Mouse (Mus musculus) embryo, embryonic 10 days (tissue): ENCODE measurements around the gene Gldn.
A peak's percentile ranks its signal among the peaks of the same experiment; 100 is the strongest.

Source experiments
- DNase-seq: peaks from one replicate; pipeline ENCODE4 v3.0.0-alpha.2; 2015; ENCODE audit warnings: low spot score

The Gldn gene

DNA sequence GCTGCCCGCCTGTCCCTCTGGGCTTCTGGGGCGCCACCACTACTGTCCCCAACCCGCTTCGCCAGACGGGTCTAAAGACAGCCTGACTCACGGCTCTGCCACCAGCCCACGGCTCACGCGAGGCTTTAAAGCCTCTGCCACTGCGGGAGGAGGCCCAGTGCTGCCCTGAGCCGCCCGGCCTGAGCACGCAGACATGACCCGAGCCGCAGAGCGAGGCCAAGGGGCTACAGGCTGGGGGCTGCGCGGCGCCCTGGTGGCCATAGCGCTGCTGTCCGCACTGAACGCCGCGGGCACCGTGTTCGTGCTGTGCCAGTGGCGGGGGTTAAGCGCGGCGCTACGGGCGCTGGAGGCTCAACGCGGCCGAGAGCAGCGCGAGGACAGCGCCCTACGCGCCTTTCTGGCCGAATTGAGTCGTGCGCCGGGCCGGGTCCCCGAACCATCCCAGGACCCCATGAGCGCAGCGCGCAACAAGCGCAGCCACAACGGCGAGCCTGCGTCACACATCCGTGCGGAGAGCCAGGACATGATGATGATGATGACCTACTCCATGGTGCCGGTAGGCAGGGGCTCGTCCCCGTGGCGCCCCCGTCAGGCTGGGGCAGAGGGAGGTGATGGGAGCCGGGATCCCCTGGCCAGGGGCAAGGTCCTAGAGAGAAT is at the start of gene Gldn:
Gene Gldn, plus strand, starts transcription at position 156 of the 657 bp plus-strand sequence.
- peak; percentile 63 for DNase-seq

GRCm38 (mm10) chr9:54244869-54245665 is 41.2 kb upstream of the Gldn start:
- DNase-seq = no peak

DNA sequence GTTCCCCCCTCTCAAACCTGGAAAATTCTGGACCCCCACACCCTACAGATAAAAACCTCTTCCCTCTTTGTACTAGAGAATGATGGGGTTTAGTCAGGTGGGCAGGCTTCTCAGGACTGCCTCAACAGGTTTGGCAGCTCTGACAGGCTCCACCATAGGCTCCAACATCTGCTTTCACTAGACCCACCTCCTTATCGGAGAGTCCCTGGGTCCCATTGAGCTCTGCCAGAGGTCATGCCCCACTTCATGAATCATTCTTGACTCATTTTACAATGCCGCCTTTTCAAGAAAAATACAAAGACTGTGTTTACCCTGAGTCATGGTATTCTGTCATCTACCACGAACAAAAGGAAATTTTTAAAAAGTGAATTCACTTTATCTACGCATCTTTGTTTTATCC is 21.5 kb upstream of the Gldn start:
- DNase-seq = no peak

- no peak for DNase-seq
These were observed 18.3 kb upstream of the Gldn start, which contains the start of gene Cyp19a1 for GRCm38 (mm10) chr9:54268010-54268409. Cyp19a1 (minus strand) TSS chr9:54268110.

- DNase-seq = no peak
These were observed 16.3 kb upstream of the Gldn start for GRCm38 (mm10) chr9:54269987-54270386.

DNA sequence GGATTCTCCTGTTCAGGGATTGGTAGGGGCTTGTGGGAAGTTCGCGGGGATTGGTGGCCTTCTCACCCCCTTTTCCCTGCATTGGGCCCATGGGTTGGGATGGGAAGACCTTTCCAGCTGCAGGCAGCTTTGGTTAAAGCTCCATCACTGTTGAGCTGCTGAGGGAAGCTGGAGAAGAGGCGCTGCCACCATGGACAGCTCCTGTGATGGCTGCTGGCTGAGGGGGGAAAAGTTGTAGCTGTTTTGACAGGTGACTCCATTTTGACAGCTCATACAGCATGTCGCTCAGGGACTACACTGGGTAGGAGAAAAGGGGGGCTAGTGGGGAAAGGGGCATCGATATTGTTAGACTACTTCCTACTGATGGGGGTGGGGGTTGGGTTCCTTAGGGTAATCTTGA is 15.4 kb upstream of the Gldn start:
- DNase-seq = peak; percentile 61

DNA sequence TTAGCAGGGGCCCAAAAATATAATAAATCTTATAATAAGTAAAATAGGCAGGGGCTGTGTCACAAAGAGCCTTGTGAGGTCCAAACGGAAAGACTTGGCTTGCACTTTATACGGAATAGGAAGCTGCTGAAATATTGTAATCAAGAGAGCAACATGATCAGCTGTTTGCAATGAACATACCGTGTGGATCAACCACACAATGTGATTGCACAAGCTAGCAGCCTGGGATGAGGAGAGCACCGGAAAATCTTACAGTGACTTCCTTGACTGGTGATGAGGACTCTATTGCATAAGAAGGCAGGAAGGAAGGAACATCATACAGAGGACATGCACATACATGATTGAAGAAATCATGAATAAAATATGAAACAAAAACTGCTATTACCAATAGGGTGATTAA is 11.0 kb upstream of the Gldn start:
- DNase-seq = no peak

DNA sequence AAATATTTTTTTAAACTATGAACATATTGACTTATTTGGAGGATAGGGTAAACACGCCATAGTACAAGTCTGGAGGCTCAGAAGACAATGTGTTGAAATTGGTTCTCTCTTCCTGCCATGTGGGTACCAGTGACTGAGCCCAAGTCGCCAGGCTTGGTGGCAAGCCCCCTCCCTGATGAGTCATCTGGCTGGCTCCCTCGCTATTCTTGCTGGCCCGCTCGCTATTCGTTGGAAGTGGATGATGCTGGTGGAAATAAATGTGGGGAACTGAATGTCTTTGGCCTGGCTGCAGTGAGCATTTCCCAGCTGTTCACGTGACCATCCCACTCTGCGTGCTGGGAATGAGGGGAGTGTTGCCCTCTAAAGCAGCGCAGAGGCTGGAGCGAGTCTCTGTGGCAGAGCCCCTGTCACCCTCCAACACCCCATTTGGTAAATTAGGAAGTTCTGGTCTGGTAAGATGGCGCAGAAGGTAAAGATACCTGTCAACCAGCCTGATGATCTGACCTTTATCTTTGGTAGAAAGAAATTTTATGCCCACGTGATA is 7.2 kb upstream of the Gldn start:
- no peak for DNase-seq

DNA sequence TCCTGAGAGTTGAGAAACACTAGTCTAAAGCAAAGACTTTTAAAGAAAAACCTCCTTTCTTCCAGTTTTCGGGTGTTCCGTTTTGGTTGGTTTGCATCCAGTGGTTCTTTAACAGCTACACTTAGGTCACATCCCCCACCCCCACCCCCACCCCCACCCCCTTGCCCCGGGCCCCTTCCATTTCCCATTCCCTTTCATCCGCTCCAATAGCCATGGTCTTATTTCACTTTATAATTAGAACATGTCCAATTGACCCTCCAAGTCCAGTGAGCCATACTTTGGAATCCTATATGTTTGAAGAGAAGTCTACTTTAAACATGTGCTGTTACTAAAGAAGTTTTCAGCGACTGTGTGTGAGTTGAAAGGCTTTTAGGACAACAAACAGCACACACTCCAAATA is 1.5 kb downstream of the Gldn start:
- DNase-seq = no peak

DNA sequence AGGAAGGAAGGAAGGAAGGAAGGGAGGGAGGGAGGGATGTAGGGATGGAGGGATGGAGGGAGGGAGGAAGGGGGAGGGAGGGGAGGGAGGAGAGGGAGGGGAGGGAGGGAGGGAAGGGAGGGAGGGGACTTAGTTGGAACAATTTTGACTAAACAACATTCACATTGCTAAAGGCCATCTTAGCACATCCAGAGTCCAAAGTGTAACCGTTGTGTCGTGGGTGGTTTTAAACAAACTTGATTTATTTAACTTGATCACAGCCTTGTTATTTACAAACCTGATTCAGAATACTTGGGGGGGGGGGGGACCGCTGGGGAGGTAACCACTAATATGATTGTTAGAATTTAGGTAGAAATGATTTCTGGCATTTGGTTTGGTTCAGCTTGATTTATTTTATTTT is 13.1 kb downstream of the Gldn start:
- DNase-seq = no peak

DNA sequence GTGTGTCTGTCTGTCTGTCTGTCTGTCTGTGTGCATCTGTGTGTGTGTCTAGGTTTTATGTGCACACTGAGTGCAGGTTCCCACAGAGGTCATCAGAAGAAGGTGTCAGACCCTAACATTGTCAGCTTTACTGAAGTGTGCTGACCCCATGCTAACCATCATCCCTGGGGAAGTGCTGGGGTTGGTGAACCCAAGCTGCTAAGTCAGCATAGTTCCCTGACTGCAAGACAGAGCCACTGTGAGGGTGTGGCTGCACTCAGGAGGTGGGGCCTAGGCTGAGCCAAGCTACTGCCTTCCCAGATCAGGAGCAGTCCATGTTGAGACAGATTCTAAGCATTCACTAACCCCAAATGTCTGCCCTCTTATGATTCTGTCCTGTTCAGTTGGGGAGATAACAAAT is 13.5 kb downstream of the Gldn start:
- no peak for DNase-seq

DNA sequence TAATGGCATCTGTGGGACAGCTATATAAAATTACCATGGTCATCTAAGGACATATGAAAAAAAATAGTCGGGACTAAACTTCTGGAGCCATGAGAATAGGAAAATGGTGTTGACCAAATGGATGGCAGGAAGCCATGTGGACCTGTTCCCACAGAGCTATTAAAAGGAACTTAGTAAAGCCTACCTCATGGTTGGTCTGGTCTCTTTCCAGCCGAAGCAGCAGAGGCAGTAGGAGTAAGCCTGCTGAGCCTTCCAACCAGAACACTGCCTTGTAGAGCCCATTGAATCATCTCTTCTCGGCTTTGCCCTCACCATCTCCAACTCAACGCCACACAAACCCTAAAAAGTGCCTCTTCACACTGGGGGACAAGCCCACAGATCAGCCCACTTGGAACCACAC is 15.0 kb downstream of the Gldn start:
- no peak for DNase-seq

GRCm38 (mm10) chr9:54308209-54308608 is 21.9 kb downstream of the Gldn start:
- no peak for DNase-seq

GRCm38 (mm10) chr9:54308751-54309358 is 22.6 kb downstream of the Gldn start:
- DNase-seq = peak; percentile 34

- no peak for DNase-seq
These were observed 30.1 kb downstream of the Gldn start for GRCm38 (mm10) chr9:54316363-54316762.

DNA sequence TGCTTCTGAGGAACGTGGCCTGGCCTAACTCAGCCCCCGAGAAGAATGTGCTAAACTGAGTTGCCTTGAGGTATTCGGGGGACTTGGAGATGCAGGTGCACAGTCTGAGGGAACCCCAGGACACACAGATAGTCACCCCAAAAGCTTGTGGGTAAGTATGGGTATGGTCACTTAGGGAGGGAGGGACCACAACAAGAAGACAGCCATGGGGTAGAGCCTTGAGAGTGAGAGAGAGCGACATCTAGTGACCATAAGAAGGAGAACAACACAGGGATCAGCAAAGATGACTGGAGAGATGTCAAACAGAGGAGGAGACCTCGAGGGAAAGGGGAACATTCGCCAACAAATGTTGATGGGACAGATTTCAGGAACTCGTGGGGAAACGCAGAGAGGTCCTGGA is 37.2 kb downstream of the Gldn start:
- peak; percentile 73 for DNase-seq

DNA sequence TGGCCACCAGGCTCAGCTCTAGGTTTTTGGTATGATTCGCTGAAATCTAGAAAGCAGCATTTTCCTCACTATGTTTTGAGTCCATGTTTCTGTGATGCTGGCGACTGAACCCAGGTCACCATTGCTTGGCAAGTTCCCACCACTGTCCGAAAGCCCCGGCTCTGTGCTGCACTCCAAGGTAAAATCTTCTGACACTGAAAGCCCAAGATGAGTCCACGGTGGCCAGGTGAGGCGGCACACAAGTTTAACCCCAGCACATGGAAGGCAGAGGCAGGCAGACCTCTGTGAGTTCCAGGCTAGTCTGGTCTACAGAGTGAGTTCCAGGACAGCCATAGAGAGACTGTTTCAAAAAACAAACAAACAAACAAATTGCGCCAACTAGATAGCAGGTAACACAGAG is 42.9 kb downstream of the Gldn start:
- DNase-seq = no peak

DNA sequence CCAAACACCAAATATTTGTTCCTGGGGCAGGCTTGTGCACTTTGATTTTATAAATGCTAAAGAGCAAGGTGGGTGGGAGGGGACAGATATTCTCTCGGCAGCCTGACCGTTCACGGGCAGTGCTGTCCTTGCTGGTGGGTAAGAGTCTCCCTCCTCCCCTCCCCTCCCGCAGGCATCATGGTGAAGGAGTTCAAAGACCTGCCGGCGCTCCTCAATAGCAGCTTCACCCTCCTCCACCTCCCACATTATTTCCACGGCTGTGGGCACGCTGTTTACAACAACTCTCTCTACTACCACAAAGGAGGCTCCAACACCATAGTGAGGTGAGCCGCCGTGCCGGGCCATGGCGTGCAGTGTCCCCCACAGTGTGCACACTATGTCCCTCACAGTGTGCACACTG is 49.3 kb downstream of the Gldn start:
- DNase-seq = no peak

DNA sequence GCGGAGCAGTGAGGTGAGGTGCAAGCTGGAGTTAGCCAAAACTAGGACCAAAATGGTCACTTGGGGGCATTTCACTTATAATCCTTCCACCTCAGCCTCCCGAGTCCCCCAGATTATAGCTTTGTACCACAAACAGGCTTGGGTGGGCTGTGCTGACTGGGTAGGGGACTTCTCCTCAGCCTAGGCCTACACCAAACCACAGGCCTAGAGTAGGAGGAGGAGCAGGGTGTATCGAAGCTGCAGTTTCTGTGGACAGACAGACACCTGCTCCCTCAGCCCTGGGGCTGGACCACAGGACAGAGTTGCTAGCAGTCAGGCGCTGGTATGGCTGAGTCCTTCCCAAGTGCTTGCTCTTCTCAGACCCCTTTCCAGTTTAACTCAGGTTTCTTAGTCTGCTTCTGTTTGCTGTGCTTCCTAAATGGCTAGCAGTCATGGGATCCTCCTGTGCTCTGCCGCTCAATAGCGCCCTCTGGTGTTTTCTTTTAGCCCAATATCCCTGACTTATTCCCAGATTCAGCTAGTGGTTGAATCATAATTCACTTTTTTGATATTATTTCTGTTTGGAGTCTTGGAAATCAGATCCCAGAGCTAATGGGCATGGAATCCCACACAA is 50.4 kb downstream of the Gldn start:
- peak; percentile 82 for DNase-seq

GRCm38 (mm10) chr9:54342026-54342425 is 55.7 kb downstream of the Gldn start:
- no peak for DNase-seq

- no peak for DNase-seq
These were observed 70.5 kb downstream of the Gldn start for GRCm38 (mm10) chr9:54356756-54357155.
